In the genomic region with DNA sequence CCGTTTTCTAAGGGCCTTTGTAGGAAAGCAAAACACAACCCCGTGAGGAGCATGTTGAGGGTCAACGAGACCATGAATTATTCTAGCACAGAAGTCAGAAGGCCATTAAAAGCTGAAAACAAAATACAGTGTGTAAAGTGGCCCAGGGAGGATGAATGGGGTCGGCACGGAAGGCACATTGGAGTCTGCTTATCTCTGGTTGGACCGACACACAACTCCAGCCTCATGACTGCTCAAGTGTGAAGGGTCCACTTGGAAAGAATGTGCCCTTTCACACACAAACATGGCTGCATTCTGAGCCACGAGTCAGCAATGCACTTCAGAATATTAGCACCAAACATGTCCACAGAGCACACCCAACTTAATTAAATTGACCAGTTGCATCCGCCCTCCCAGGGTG, we compare ENCODE assay signal across 11 mouse cellular contexts.
"Had no signal": no experiment of that assay in that cellular context is flagged by ENCODE, and none has a peak within 500 bp of the region (broad histone marks: within the 10 kb centered on the region; RNA-seq: fewer than 3 reads in every experiment).

No protein-coding gene starts in this region.

- H3K9me3 ChIP-seq: intestine, embryonic 15.5 days; stomach, embryonic 15.5 days had no signal

- H3K27ac ChIP-seq: intestine, embryonic 15.5 days; limb, embryonic 13.5 days; liver, embryonic 14.5 days; midbrain, embryonic 10.5 days; neural tube, embryonic 12.5 days; stomach, embryonic 15.5 days had no signal

- H3K9ac ChIP-seq: intestine, embryonic 15.5 days; limb, embryonic 13.5 days; liver, embryonic 14.5 days; neural tube, embryonic 12.5 days; stomach, embryonic 15.5 days had no signal

- H3K4me3 ChIP-seq: intestine, embryonic 15.5 days; limb, embryonic 13.5 days; midbrain, embryonic 10.5 days; neural tube, embryonic 12.5 days; stomach, embryonic 15.5 days had no signal

- H3K27me3 ChIP-seq: intestine, embryonic 15.5 days; limb, embryonic 13.5 days; neural tube, embryonic 12.5 days; stomach, embryonic 15.5 days had no signal

- H3K4me1 ChIP-seq: limb, embryonic 13.5 days; neural tube, embryonic 12.5 days; stomach, embryonic 15.5 days had no signal

- ATAC-seq: intestine, embryonic 15.5 days had no signal

- H3K4me2 ChIP-seq: intestine, embryonic 15.5 days; limb, embryonic 13.5 days; neural tube, embryonic 12.5 days; stomach, embryonic 15.5 days had no signal

- H3K36me3 ChIP-seq: intestine, embryonic 15.5 days; limb, embryonic 13.5 days; midbrain, embryonic 10.5 days; neural tube, embryonic 12.5 days; stomach, embryonic 15.5 days had no signal

- DNase-seq: left cerebral cortex, postnatal 4 days; lung, adult 18-20 months; lung, postnatal 36 days; midbrain, embryonic 14.5 days; thymus, postnatal 14 days had no signal
